Mouse (Mus musculus) bone marrow, adult 2 months (tissue): Measurements from ENCODE around the gene Fbxw4. TPM values are rescaled to one million over a fixed set of nuclear protein-coding genes. Genes with fewer than 3 reads are reported as not detected.

Experiments used
- H3K27ac ChIP-seq: fragments of 200-500 bp; 2 replicates; pipeline ENCODE4 v1.5.1; 2012; ENCODE audit warnings: low read depth, mild to moderate bottlenecking, control low read depth, inconsistent platforms, low read length; ENCODE audit not compliant: control insufficient read depth, poor library complexity, insufficient read depth
- H3K4me1 ChIP-seq: fragments of 200-500 bp; 2 replicates; pipeline ENCODE4 v1.6.1; 2011; ENCODE audit warnings: low read length; ENCODE audit not compliant: control insufficient read depth, insufficient read depth
- H3K4me3 ChIP-seq: fragments of 200-500 bp; replicated peaks from 2 replicates; pipeline ENCODE3; 2011; ENCODE audit warnings: mild to moderate bottlenecking, low read depth, low read length, control low read depth; ENCODE audit not compliant: control insufficient read depth
- CTCF ChIP-seq: fragments of 200-500 bp; IDR thresholded peaks from 2 replicates; pipeline ENCODE4 v1.5.1; 2011; ENCODE audit warnings: low read length, control low read depth; ENCODE audit not compliant: control insufficient read depth, insufficient read depth
- POLR2A ChIP-seq: fragments of 200-500 bp; IDR thresholded peaks from 2 replicates; pipeline ENCODE4 v1.6.1; 2011; ENCODE audit warnings: low read depth, mild to moderate bottlenecking, control low read depth, low read length, borderline replicate concordance; ENCODE audit not compliant: control insufficient read depth
- WGBS: fragments of 180-500 bp; shearing (Covaris S2); methylation state at CpG from one replicate; pipeline ENCODE4 v1.1.7; 2018; 5-methylcytosine and 5-hydroxymethylcytosine counted together
- polyA plus RNA-seq: library from polyadenylated mRNA; stranded (reverse); fragments of >200 nt; gene quantifications from 2 replicates; pipeline ENCODE4 v1.2.4, GENCODE M21; 2011; ENCODE audit warnings: low replicate concordance; ENCODE audit not compliant: missing spikeins, insufficient read depth, insufficient read length

The Fbxw4 gene
- polyA plus RNA-seq, 1 experiment, result 22.4 TPM

DNA sequence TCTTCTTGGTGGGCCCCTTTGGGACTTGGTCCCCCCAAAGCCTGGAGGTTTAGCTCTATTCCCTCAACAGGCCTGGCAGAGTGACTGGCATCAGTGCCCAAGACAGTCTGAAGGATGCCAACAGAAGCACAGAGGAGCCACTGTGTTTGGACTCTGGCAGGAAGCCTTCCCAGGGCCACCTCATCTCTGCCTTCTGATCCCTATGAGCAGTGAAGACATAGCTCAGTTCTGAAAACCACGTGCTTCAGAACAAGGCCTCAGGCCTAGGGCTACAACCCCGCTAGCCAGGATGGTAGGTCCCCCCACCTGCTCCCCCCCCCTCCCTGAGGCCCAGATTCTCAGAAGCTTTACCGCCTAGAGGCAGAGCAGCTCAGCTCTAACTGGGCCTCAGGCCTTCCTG is 45.2 kb downstream of the Fbxw4 start:
- 74% methylated on average over 3 of the region's 3 CpGs for WGBS
- H3K4me1 ChIP-seq, result no peaks in the 10 kb centered on the region
- no peak overlapping the region for H3K4me3 ChIP-seq
- H3K27ac ChIP-seq, result no peak overlapping the region
- TF ChIP-seq POLR2A (no peak), CTCF (no peak)

GRCm38 (mm10) chr19:45614375-45614774 is 45.7 kb downstream of the Fbxw4 start:
- H3K4me1 ChIP-seq, result no peaks in the 10 kb centered on the region
- H3K4me3 ChIP-seq, result no peak overlapping the region
- TF ChIP-seq CTCF, result no peak
- no peak for TF ChIP-seq POLR2A
- H3K27ac ChIP-seq, result no peak overlapping the region
- 86% methylated on average over 8 of the region's 8 CpGs for WGBS

DNA sequence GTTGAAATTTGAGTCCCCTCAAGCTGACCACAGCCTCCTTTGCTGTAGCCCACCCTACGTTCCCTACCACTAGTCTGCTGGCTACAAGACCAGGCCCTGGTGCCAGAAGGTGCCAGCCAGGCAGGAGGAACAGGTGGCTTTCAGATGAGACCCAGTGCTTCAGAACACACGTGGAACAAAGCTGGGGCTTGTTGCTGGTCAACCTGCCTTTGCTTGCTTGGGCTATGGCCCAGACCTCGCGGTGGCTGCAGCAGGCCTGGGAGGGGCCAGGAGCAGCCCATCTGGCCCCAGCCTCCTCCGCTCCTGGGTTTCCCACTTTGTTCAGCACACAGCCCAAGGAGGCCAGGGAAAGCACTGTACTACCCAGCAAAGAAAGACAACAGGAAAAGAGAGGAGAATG is 49.3 kb downstream of the Fbxw4 start:
- Histone ChIP-seq H3K4me3 (no peak overlapping the region), H3K27ac (no peak overlapping the region), H3K4me1 (no peaks in the 10 kb centered on the region)
- TF ChIP-seq CTCF, result no peak
- TF ChIP-seq POLR2A, result no peak
- WGBS, result 82% methylated on average over 5 of the region's 5 CpGs

DNA sequence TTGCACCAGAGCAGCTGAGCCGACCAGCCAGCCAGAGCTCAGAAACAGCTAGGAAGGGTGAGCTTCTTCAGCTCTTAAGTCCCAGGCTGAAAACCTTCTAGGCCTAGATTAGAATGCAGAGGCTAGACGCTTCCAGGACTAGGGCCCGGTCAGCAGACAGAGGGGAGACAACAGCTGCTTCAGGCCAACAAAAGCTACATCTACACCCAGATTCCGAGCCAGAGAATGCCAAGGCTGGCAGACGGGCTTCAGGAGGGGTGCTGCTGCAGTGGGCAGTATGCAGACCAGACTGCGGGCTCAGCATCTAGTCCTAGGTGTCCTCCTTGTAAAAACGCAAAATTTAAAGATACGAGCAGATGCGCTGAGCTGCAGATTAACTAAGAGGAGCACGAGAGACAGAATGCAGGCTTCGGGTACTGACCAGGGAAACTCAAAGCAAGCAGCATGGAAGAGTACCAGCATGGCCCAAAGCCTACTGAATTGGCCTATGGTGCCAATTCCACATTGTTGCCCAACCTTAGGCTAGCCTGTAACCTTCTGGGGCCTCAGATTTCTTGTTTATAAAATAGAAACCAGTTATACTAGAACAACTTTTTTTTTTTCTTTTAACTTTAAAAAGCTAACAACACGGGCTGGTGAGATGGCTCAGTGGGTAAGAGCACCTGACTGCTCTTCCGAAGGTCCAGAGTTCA is 51.3 kb downstream of the Fbxw4 start:
- no peaks in the 10 kb centered on the region for H3K4me1 ChIP-seq
- TF ChIP-seq POLR2A, result no peak
- TF ChIP-seq CTCF, result no peak
- 93% methylated on average over 13 of the region's 13 CpGs for WGBS
- no peak overlapping the region for H3K4me3 ChIP-seq
- no peak overlapping the region for H3K27ac ChIP-seq

- Histone ChIP-seq H3K27ac (no peak overlapping the region), H3K4me3 (no peak overlapping the region), H3K4me1 (no peaks in the 10 kb centered on the region)
- TF ChIP-seq POLR2A, result no peak
- TF ChIP-seq CTCF, result no peak
- WGBS, result 93% methylated on average over 7 of the region's 7 CpGs
These were observed 52.6 kb downstream of the Fbxw4 start for GRCm38 (mm10) chr19:45607479-45607878.

GRCm38 (mm10) chr19:45606701-45607100 is 53.4 kb downstream of the Fbxw4 start:
- 85% methylated on average over 4 of the region's 4 CpGs for WGBS
- Histone ChIP-seq H3K27ac (no peak overlapping the region), H3K4me1 (no peaks in the 10 kb centered on the region), H3K4me3 (no peak overlapping the region)
- TF ChIP-seq CTCF (no peak), POLR2A (no peak)

- Histone ChIP-seq H3K4me3 (no peak overlapping the region), H3K27ac (no peak overlapping the region), H3K4me1 (no peaks in the 10 kb centered on the region)
- TF ChIP-seq CTCF, result no peak
- TF ChIP-seq POLR2A, result no peak
- WGBS, result 59% methylated on average over 5 of the region's 5 CpGs
These were observed 57.5 kb downstream of the Fbxw4 start for GRCm38 (mm10) chr19:45602606-45603005.

DNA sequence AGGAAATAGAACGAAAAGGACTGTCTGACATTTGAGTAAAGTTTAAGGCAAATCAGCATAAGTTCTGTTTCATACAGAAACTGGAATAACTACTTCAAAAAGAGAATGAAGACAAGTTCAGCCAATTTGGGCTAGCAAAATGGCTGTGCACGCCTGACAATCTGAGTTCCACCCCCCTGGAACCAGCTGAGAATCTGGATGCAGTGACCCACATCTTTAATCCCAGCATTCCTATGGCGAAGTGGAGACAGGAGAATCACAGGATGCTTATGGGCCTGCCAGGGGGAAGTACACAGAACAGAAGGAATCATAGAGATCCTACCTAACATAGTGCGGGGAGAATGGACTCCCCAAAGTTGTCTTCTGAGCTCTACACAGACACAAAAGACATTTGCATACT is 63.0 kb downstream of the Fbxw4 start:
- H3K4me3 ChIP-seq, result no peak overlapping the region
- 83% methylated on average over 4 of the region's 4 CpGs for WGBS
- H3K4me1 ChIP-seq, result no peaks in the 10 kb centered on the region
- TF ChIP-seq POLR2A (no peak), CTCF (no peak)
- no peak overlapping the region for H3K27ac ChIP-seq

GRCm38 (mm10) chr19:45596434-45596833 is 63.7 kb downstream of the Fbxw4 start:
- H3K4me1 ChIP-seq, result no peaks in the 10 kb centered on the region; the same call in 1 of the 2 replicates
- H3K4me3 ChIP-seq, result no peak overlapping the region
- no peak overlapping the region for H3K27ac ChIP-seq
- TF ChIP-seq POLR2A (no peak), CTCF (no peak)
- 85% methylated on average over 6 of the region's 6 CpGs for WGBS
